Mouse (Mus musculus) ES-Bruce4 (cell line): Measurements from ENCODE around the gene Efemp1.

ENCODE experiments used
- CTCF ChIP-seq: IDR thresholded peaks from one replicate; pipeline ENCODE4 v1.8.1; 2011; ENCODE audit warnings: low read depth, low read length
- EP300 ChIP-seq: IDR thresholded peaks from 2 replicates; pipeline ENCODE4 v1.6.1; 2011; ENCODE audit warnings: low read depth, low read length; ENCODE audit not compliant: insufficient read depth
- POLR2A ChIP-seq: IDR thresholded peaks from one replicate; pipeline ENCODE4 v1.8.1; 2011; ENCODE audit warnings: low read length; ENCODE audit not compliant: insufficient read depth

DNA sequence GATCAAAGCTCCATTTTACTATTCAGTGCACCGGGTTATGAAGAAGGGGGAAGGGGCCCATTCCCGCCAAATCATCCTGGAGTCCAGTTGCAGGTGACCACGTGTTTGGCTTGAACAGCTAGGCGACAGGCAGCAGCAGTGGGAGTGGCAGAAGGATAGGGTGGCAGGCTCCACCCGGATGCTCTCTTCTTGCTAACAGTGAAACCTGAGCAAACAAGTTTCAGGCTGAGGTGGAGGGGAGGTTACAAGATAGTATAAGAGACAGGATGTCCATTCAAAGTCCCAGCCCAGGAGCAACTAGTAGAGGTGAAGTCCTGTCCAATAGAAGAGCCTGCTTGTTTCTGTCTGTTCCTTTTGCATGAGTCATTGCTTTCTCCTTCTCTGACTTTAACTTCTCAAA lies 38.5 kb downstream of the Efemp1 start:
- no peak for TF ChIP-seq CTCF
- no peak for TF ChIP-seq POLR2A
- TF ChIP-seq EP300, result no peak
